Mouse (Mus musculus) myocyte (in vitro differentiated cells): ENCODE results near the gene Apba3. TPM values are rescaled to one million over a fixed set of nuclear protein-coding genes. Genes with fewer than 3 reads are reported as not detected.

Experiments used
- H3K27me3 ChIP-seq: one replicate; pipeline ENCODE4 v1.6.1; 2011; ENCODE audit not compliant: control insufficient read depth, insufficient read depth, insufficient read length
- H3K36me3 ChIP-seq: one replicate; pipeline ENCODE4 v1.6.1; 2011; ENCODE audit not compliant: control insufficient read depth, insufficient read depth
- H3K4me2 ChIP-seq: one replicate; pipeline ENCODE4 v1.6.1; 2011; ENCODE audit warnings: low read depth, control low read depth
- H3K4me3 ChIP-seq: one replicate; pipeline ENCODE4 v1.5.1; 2011; ENCODE audit warnings: mild to moderate bottlenecking, control low read depth, moderate library complexity
- H3K79me2 ChIP-seq: one replicate; pipeline ENCODE4 v1.6.1; 2011; ENCODE audit not compliant: control insufficient read depth, insufficient read depth
- H3ac ChIP-seq: one replicate; pipeline ENCODE4 v1.6.1; 2011; ENCODE audit not compliant: control insufficient read depth, insufficient read length
- CEBPB ChIP-seq: IDR thresholded peaks from 2 replicates; pipeline ENCODE4 v1.6.1; 2011; ENCODE audit warnings: mild to moderate bottlenecking, moderate library complexity; ENCODE audit not compliant: poor library complexity, insufficient read depth, severe bottlenecking
- E2F4 ChIP-seq: IDR thresholded peaks from one replicate; pipeline ENCODE4 v1.6.1; 2011; ENCODE audit warnings: mild to moderate bottlenecking, control low read depth, moderate library complexity; ENCODE audit not compliant: insufficient read depth
- MAX ChIP-seq: IDR thresholded peaks from one replicate; pipeline ENCODE4 v1.6.1; 2011; ENCODE audit warnings: low read depth, mild to moderate bottlenecking, control low read depth
- MYOD1 ChIP-seq, 3 experiments: IDR thresholded peaks; one replicate each; pipeline ENCODE4 v1.6.1; 2011; ENCODE audit warnings: control low read depth in 2 of 3, low read depth in 2 of 3, mild to moderate bottlenecking in 2 of 3, moderate library complexity in 1 of 3; ENCODE audit not compliant: insufficient read length in 2 of 3, control insufficient read depth in 1 of 3
- MYOG ChIP-seq, 3 experiments: IDR thresholded peaks; one replicate each; pipeline ENCODE4 v1.6.1; 2011; ENCODE audit warnings: control low read depth in 2 of 3, low read depth in 2 of 3, mild to moderate bottlenecking in 2 of 3; ENCODE audit not compliant: insufficient read length in 2 of 3, control insufficient read depth in 1 of 3, insufficient read depth in 1 of 3
- POLR2A ChIP-seq: IDR thresholded peaks from one replicate; pipeline ENCODE4 v1.6.1; 2011; ENCODE audit warnings: low read depth, mild to moderate bottlenecking, control low read depth, moderate library complexity; ENCODE audit not compliant: insufficient read length
- POLR2AphosphoS2 ChIP-seq: IDR thresholded peaks from one replicate; pipeline ENCODE4 v1.6.1; 2011; ENCODE audit warnings: low read depth, control low read depth; ENCODE audit not compliant: insufficient read length
- REST ChIP-seq: IDR thresholded peaks from one replicate; pipeline ENCODE4 v1.6.1; 2011; ENCODE audit warnings: mild to moderate bottlenecking, control low read depth, moderate library complexity; ENCODE audit not compliant: insufficient read depth, insufficient read length
- SRF ChIP-seq: IDR thresholded peaks from one replicate; pipeline ENCODE4 v1.6.1; 2011; ENCODE audit warnings: low read depth; ENCODE audit not compliant: control insufficient read depth, insufficient read length
- TCF12 ChIP-seq: IDR thresholded peaks from one replicate; pipeline ENCODE4 v1.6.1; 2011; ENCODE audit warnings: mild to moderate bottlenecking, control low read depth; ENCODE audit not compliant: poor library complexity, insufficient read depth, severe bottlenecking
- TCF3 ChIP-seq: IDR thresholded peaks from one replicate; pipeline ENCODE4 v1.6.1; 2011; ENCODE audit warnings: low read depth, control low read depth; ENCODE audit not compliant: insufficient read length
- USF1 ChIP-seq: IDR thresholded peaks from one replicate; pipeline ENCODE4 v1.6.1; 2011; ENCODE audit warnings: low read depth, mild to moderate bottlenecking, control low read depth, moderate library complexity
- polyA plus RNA-seq: library from polyadenylated mRNA; unstranded; fragments of >200 nt; fragmentation: generic; extraction: Trizol; gene quantifications from one replicate; pipeline ENCODE4 v1.2.1, GENCODE M21; 2012; ENCODE audit warnings: missing spikeins

Apba3 gene
- polyA plus RNA-seq, 1 experiment, result 166 TPM

DNA sequence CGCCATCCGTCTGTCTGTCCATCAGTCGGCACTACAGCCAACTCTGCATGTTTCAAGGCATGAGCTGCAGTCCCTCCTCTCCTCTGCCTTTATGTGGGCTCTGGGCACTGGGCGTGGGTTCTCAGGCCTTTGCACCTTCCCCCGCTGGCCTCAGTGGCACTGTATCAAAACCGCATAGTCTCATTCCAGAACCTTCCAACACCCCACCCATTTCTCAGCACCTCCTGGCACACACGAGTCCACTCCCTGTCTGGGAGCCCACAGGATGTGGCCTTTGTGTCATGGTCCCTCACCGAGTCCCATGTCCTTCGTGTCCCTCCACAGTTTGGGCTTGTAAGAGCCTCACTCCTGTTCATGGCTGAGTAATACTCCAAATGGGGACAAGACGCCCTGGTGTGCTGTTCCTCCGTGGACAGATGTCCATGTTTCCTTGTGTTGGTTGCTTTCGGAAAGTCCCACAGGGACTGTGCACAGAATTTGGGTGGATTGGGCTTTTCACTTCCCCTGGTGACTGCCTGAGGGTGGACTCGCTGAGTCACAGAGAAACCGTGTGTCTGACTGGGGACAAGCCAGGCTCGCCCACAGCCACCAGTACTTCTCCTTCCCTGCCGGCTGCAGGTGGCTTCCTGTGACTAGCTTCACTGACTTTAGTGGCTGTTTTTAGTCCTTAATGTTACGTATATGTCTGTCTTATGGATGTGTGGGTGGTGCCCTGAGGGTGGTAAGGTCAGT is 31.8 kb downstream of the Apba3 start:
- Histone ChIP-seq H3ac (no peak overlapping the region), H3K4me3 (no peak overlapping the region), H3K79me2 (peaks cover 57% of the 10 kb centered on the region), H3K4me2 (no peak overlapping the region), H3K27me3 (no peaks in the 10 kb centered on the region), H3K36me3 (no peaks in the 10 kb centered on the region)
- no peak for TF ChIP-seq POLR2A
- no peak for TF ChIP-seq E2F4
- TF ChIP-seq CEBPB, result no peak
- no peak for TF ChIP-seq MYOG (IDR thresholded peaks at IDR 0.05; ENCODE audit: control insufficient read depth in 1 of 3, insufficient read depth in 1 of 3, insufficient read length in 2 of 3, low read depth in 2 of 3)
- TF ChIP-seq SRF, result no peak
- no peak for TF ChIP-seq MAX
- no peak for TF ChIP-seq USF1
- TF ChIP-seq TCF3, result no peak
- TF ChIP-seq TCF12, result no peak
- TF ChIP-seq REST, result no peak

DNA sequence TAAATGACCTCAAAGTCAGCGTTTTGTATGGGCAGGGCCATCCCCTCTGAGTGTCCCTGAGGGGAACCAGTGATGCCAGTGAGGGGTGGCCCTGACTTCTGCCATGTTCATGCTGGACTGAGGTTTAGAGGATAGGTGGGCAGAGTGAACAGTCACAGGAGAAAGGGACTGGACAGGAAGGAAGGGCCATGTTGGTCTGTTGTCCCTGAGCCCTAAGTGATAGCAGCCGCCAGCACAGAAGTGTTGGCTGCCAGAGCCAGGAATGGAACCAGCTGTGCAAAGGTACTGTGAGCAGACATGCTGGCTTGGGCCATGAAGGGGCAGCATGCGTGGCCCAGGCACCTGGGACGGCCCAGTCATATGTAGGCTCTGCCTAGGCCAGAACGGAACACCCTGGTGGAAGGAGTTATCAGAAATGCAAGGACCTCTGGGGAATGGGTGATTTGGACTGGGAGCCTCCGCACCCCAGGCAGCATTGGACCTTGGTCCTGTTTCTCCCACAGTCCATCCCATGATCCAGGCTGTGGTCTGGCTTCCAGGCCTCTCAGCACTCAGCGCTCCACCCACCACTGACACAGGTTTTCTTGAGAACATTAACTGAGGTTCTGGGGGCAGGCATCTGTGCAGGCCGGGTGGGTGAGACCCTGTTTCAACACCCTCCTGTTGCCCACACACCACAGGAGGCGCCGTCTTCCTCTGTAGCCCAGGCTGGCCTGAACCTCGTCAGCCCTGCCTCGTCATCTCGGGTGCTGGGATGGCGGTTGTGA is 33.0 kb downstream of the Apba3 start:
- Histone ChIP-seq H3K79me2 (peaks cover 45% of the 10 kb centered on the region), H3K36me3 (no peaks in the 10 kb centered on the region), H3K4me3 (no peak overlapping the region), H3ac (no peak overlapping the region), H3K27me3 (no peaks in the 10 kb centered on the region), H3K4me2 (no peak overlapping the region)
- TF ChIP-seq MYOD1 (IDR thresholded peaks at IDR 0.05; ENCODE audit: control insufficient read depth in 1 of 3, insufficient read length in 2 of 3, low read depth in 2 of 3) (no peak), REST (no peak), POLR2A (no peak), POLR2AphosphoS2 (no peak), MYOG (IDR thresholded peaks at IDR 0.05; ENCODE audit: control insufficient read depth in 1 of 3, insufficient read depth in 1 of 3, insufficient read length in 2 of 3, low read depth in 2 of 3) (no peak), CEBPB (no peak)

DNA sequence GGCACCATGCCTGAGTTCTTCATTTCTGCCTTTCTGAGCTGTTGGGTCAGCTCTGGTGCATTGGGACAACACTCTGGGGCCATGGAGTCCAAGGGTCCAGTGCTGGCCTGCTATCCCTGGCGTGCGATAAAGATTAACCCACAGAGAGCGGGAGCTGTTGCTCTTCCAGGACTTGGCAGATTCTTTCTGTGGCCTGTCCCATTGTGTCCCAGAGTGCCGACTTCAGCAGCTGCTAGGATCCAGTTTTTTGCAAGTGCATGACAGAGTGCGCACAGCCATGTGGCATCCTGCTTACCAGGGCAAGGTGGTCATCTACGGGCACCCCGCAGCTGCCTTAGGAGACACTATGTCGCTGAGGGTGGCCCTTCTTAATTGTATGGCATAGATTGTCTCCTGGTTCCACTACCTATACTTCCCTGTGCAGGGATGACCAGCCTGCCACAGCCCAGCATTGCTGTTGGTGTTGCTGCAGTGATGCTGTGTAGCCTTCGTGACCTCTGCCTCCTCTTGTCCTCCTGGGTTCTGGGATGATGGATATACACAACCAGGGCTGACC is 33.7 kb downstream of the Apba3 start:
- TF ChIP-seq MYOG (IDR thresholded peaks at IDR 0.05; ENCODE audit: control insufficient read depth in 1 of 3, insufficient read depth in 1 of 3, insufficient read length in 2 of 3, low read depth in 2 of 3) (no peak), MYOD1 (IDR thresholded peaks at IDR 0.05; ENCODE audit: control insufficient read depth in 1 of 3, insufficient read length in 2 of 3, low read depth in 2 of 3) (no peak), CEBPB (no peak), TCF12 (no peak), MAX (no peak), SRF (no peak), USF1 (no peak), REST (no peak), POLR2AphosphoS2 (no peak), POLR2A (no peak), TCF3 (no peak), E2F4 (no peak)
- H3ac ChIP-seq, result no peak overlapping the region
- H3K79me2 ChIP-seq, result peaks cover 40% of the 10 kb centered on the region
- H3K36me3 ChIP-seq, result no peaks in the 10 kb centered on the region
- H3K27me3 ChIP-seq, result no peaks in the 10 kb centered on the region
- no peak overlapping the region for H3K4me3 ChIP-seq
- H3K4me2 ChIP-seq, result no peak overlapping the region

DNA sequence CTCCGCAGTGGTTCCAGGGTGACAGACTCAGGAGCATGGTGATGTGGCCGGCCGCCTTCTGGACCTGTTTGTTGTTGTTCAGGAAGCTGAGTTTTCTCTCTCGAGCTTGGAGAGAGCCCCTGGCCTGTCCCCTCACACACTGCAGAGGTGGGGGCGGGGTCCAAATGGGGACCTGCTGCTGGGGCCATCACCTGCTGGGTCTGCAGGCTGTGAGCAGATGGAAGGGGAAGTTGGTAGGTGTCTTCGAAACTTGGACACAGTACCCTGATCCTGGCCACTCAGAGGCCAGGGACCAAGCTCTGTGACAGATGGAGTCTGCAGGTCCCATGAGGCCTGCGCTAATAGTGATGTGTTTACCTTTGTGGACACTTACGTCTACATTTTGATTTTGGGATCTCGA is 34.6 kb downstream of the Apba3 start:
- TF ChIP-seq SRF, result no peak
- TF ChIP-seq REST, result no peak
- TF ChIP-seq POLR2A, result no peak
- no peak for TF ChIP-seq CEBPB
- TF ChIP-seq E2F4, result no peak
- TF ChIP-seq MYOG (IDR thresholded peaks at IDR 0.05; ENCODE audit: control insufficient read depth in 1 of 3, insufficient read depth in 1 of 3, insufficient read length in 2 of 3, low read depth in 2 of 3), result no peak
- no peak for TF ChIP-seq USF1
- no peak for TF ChIP-seq MAX
- TF ChIP-seq TCF3, result no peak
- TF ChIP-seq TCF12, result no peak
- TF ChIP-seq MYOD1 (IDR thresholded peaks at IDR 0.05; ENCODE audit: control insufficient read depth in 1 of 3, insufficient read length in 2 of 3, low read depth in 2 of 3), result no peak
- no peak for TF ChIP-seq POLR2AphosphoS2
- Histone ChIP-seq H3K27me3 (no peaks in the 10 kb centered on the region), H3ac (no peak overlapping the region), H3K4me3 (no peak overlapping the region), H3K79me2 (peaks cover 33% of the 10 kb centered on the region), H3K36me3 (no peaks in the 10 kb centered on the region), H3K4me2 (no peak overlapping the region)
